Mouse (Mus musculus): ENCODE measurements at regions not wholly inside any gene's neighbourhood (a gene's known extent, or its start where the extent isn't known, plus 50 kb on each side); places are given as distances from the start of the nearest gene placed in this dataset.

GRCm38 (mm10) chr13:6085891-6086290 is 224.6 kb downstream of the Klf6 start:
- no peak for TF ChIP-seq CTCF (IDR thresholded peaks at IDR 0.05; ENCODE audit: low read depth)
- TF ChIP-seq EP300 (optimal IDR thresholded peaks at IDR 0.05) = no peak
